Mouse (Mus musculus): ENCODE results near the gene Ets1. TPM values are rescaled to one million over a fixed set of nuclear protein-coding genes. Genes with fewer than 3 reads are reported as not detected.

The Ets1 gene
- polyA plus RNA-seq, 1 experiment from 2014 or later: 13.6 TPM

DNA sequence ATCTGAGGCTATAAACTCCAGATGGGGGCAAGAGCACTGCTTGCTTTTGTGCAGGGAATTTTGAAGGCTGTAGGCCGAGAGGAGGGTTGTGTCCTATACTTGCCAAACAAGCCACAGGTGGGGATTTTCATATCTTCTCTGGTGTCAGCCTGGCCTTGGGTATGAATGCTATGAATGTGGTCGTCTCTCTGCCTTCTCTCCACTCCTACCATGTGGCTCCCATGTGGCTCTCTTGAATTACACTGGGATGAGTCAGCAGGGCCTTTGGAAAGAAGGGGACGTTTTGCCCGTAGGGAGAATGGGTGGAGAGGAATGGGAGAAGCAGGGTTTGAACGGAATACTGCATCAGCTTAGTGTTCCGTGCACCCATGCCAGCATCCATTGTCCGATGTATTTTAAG is 78.5 kb downstream of the Ets1 start:
- H3K27ac ChIP-seq (ENCODE audit: low read depth, low read length): no peak overlapping the region
- ATAC-seq: no peak
- H3K4me3 ChIP-seq (ENCODE audit: low read depth, low read length): no peak overlapping the region
- H3K4me2 ChIP-seq (replicated peaks; ENCODE audit: low read depth): no peak overlapping the region
- H3K9me3 ChIP-seq (ENCODE audit: control insufficient read depth): no peaks in the 10 kb centered on the region
- no peak for TF ChIP-seq CTCF (IDR thresholded peaks at IDR 0.05; ENCODE audit: low read depth)
- 68% methylated on average over 7 of the region's 7 CpGs for WGBS
- H3K9ac ChIP-seq (ENCODE audit: low read depth, low read length): no peak overlapping the region
- H3K27me3 ChIP-seq (replicated peaks; ENCODE audit: control insufficient read depth, insufficient read depth, low read length): no peaks in the 10 kb centered on the region
- H3K4me1 ChIP-seq (replicated peaks; ENCODE audit: control insufficient read depth, insufficient read depth, low read length): peaks cover 1% of the 10 kb centered on the region; the same call in 1 of the 2 replicates
- no peaks in the 10 kb centered on the region for H3K36me3 ChIP-seq (ENCODE audit: control insufficient read depth, insufficient read depth)

DNA sequence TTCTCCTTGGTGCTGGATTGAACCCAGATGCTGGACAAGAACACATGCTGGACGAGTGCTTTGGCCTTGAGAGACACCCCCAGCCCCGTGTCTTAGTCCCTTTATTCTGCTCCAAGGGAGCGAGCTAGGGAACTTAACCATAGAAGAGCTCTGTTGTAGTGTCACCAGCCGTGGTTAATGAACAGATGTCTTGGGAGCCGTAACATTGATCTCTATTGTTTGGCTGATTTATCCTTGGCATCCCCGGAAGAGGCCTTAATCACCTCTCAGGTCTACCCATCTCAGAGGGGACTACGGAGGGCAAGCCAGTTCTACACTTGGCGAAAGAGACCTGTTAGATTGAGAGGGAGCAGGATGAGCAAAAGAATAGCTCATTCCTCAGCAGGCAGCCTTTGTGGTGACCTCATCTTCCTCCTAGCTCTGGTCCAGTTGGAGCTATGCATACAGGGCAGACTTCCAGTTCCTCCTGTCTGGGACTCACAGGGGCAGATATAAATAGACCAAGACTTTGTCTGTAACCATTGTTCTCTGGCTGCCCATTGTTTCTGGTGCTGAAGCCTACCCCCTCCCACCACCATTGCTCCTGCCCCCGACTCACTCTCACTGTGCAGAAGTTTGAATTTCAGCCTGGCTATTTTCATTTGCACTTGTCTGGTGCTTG is 79.9 kb downstream of the Ets1 start:
- no peak overlapping the region for H3K4me2 ChIP-seq (replicated peaks; ENCODE audit: low read depth)
- H3K36me3 ChIP-seq (ENCODE audit: control insufficient read depth, insufficient read depth): no peaks in the 10 kb centered on the region
- TF ChIP-seq CTCF (IDR thresholded peaks at IDR 0.05; ENCODE audit: low read depth): no peak
- H3K27me3 ChIP-seq (replicated peaks; ENCODE audit: control insufficient read depth, insufficient read depth, low read length): no peaks in the 10 kb centered on the region
- no peak for ATAC-seq
- no peak overlapping the region for H3K27ac ChIP-seq (ENCODE audit: low read depth, low read length)
- 50% methylated on average over 9 of the region's 9 CpGs for WGBS
- no peaks in the 10 kb centered on the region for H3K9me3 ChIP-seq (ENCODE audit: control insufficient read depth)
- H3K4me3 ChIP-seq (ENCODE audit: low read depth, low read length): no peak overlapping the region
- no peaks in the 10 kb centered on the region; the same call in 1 of the 2 replicates for H3K4me1 ChIP-seq (replicated peaks; ENCODE audit: control insufficient read depth, insufficient read depth, low read length)
- H3K9ac ChIP-seq (ENCODE audit: low read depth, low read length): no peak overlapping the region

DNA sequence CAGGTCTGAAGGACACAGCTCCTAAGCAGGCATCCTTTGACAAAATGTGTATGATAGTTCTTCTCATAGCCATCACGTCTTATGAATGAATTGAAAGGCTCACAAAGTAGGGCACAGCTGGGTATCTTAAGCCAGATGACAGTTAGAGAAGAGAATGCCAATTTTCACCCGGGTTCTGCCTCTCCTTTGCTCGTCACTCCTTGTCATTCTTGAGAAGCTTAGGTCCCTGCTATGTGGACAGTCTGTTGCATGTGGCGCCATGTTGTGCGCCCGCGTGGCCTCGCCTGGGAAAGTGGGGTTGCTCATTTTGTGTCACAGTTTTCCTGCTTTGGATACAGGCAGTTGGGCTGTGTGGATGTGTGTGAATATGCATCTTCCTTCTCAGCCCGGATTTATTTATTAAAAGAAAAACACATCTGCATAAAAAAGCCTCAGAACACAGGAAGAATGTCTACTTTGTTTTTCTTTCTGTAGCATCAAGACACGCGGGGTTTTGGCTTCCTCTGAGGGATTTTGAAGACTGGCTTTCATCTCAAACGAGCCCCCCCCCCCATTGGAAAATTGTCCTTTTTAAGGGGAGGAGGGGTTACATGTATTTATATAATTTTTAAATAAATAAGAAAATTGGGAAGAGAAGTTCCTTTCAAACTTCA is 81.4 kb downstream of the Ets1 start:
- no peak for ATAC-seq
- WGBS: 66% methylated on average over 12 of the region's 12 CpGs

DNA sequence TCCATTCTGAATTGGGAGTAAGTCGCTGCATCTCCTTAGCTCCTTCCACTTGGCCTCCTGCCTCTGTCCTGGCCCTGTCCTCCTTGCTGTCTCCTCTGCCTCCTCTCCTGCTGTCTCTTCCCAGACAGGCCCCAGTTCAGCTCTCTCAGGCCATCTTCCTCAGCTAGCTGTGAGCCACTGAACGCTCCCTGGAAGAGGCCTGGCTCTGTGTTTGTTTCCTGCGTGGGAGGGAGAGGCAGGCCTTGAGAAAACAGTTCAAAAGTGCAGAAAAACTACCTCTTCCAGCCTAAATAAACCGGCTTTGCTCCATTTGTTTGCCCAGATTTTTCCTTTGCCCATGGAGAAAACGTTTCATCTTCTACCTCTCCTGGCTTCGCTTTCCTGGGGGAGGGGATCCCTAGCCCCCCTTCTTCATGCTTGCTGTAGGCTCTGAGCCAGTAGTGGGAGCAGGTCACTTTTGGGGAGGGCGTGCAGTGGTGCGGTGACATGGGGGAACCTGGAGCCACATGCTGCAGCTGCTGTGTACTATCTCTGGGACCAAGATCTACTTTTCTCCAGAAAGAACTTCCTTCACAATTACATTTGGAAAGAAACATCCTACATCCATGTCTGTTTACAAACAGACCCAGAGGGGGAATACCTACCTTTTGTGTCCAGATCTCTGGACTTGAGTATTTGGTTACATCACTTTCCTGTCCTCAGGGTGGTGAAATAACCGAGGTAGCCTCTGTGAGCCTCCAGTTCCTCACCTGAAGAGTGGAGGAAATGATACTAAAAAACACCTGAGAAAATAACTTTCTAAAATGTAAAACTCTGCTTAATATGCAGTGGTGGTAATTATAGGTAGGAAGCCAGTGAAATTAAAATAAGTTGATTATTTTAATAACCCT is 82.2 kb downstream of the Ets1 start:
- no peaks in the 10 kb centered on the region; the same call in 1 of the 2 replicates for H3K4me1 ChIP-seq (replicated peaks; ENCODE audit: control insufficient read depth, insufficient read depth, low read length)
- no peak overlapping the region for H3K27ac ChIP-seq (ENCODE audit: low read depth, low read length)
- ATAC-seq: no peak
- H3K9ac ChIP-seq (ENCODE audit: low read depth, low read length): no peak overlapping the region
- H3K9me3 ChIP-seq (ENCODE audit: control insufficient read depth): no peaks in the 10 kb centered on the region
- H3K36me3 ChIP-seq (ENCODE audit: control insufficient read depth, insufficient read depth): no peaks in the 10 kb centered on the region
- WGBS: 45% methylated on average over 9 of the region's 9 CpGs
- H3K4me2 ChIP-seq (replicated peaks; ENCODE audit: low read depth): no peak overlapping the region
- H3K27me3 ChIP-seq (replicated peaks; ENCODE audit: control insufficient read depth, insufficient read depth, low read length): no peaks in the 10 kb centered on the region
- no peak overlapping the region for H3K4me3 ChIP-seq (ENCODE audit: low read depth, low read length)
- no peak for TF ChIP-seq CTCF (IDR thresholded peaks at IDR 0.05; ENCODE audit: low read depth)

More for the DNA sequence above, 81.4 kb downstream of the Ets1 start:
- Histone ChIP-seq H3K4me3 (ENCODE audit: low read depth, low read length) (no peak overlapping the region), H3K27me3 (replicated peaks; ENCODE audit: control insufficient read depth, insufficient read depth, low read length) (no peaks in the 10 kb centered on the region), H3K9me3 (ENCODE audit: control insufficient read depth) (no peaks in the 10 kb centered on the region), H3K27ac (ENCODE audit: low read depth, low read length) (no peak overlapping the region), H3K9ac (ENCODE audit: low read depth, low read length) (no peak overlapping the region), H3K36me3 (ENCODE audit: control insufficient read depth, insufficient read depth) (no peaks in the 10 kb centered on the region), H3K4me2 (replicated peaks; ENCODE audit: low read depth) (no peak overlapping the region), H3K4me1 (replicated peaks; ENCODE audit: control insufficient read depth, insufficient read depth, low read length) (no peaks in the 10 kb centered on the region; the same call in 1 of the 2 replicates)
- TF ChIP-seq CTCF (IDR thresholded peaks at IDR 0.05; ENCODE audit: low read depth): no peak

DNA sequence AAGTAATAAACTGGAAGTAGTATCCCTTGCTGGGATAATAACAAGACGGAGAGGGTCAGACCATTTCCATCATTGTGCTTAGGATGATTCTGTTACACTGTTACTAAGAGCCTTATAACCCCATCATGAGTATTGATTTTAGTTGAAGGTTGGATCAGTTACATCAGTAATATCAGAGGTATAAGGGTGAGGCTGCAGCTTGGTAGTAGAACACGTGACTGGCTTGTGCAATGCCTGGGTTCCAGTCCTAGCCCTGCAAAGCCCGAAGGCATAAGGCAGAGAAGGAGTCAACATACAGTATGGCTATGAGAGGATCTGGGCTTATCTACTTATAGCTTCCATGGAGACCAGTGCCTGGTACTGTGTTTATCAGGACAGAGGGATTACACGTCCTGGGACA is 82.8 kb downstream of the Ets1 start:
- 73% methylated on average over 4 of the region's 4 CpGs for WGBS
- H3K27ac ChIP-seq (ENCODE audit: low read depth, low read length): no peak overlapping the region
- no peaks in the 10 kb centered on the region; the same call in 1 of the 2 replicates for H3K4me1 ChIP-seq (replicated peaks; ENCODE audit: control insufficient read depth, insufficient read depth, low read length)
- H3K27me3 ChIP-seq (replicated peaks; ENCODE audit: control insufficient read depth, insufficient read depth, low read length): no peaks in the 10 kb centered on the region
- no peak overlapping the region for H3K9ac ChIP-seq (ENCODE audit: low read depth, low read length)
- no peak overlapping the region for H3K4me3 ChIP-seq (ENCODE audit: low read depth, low read length)
- H3K9me3 ChIP-seq (ENCODE audit: control insufficient read depth): no peaks in the 10 kb centered on the region
- H3K4me2 ChIP-seq (replicated peaks; ENCODE audit: low read depth): no peak overlapping the region
- no peak for ATAC-seq
- H3K36me3 ChIP-seq (ENCODE audit: control insufficient read depth, insufficient read depth): no peaks in the 10 kb centered on the region
- TF ChIP-seq CTCF (IDR thresholded peaks at IDR 0.05; ENCODE audit: low read depth): no peak

DNA sequence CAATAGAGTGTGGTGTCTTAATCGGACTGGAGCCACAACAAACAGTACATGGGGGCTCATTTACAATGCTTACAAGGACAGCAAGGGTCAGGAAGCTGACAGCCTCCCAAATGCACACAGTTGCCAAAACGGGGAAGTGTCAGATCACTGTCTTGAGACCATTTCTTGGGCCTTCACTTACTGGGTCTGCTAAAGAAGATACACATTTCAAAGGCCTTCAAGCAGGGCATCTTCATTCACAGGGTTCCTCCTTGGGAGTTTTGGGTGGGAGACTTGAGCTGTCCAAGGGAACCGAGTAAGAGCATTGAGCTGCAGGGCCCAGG is 83.9 kb downstream of the Ets1 start:
- Histone ChIP-seq H3K27ac (ENCODE audit: low read depth, low read length) (no peak overlapping the region), H3K9me3 (ENCODE audit: control insufficient read depth) (no peaks in the 10 kb centered on the region), H3K9ac (ENCODE audit: low read depth, low read length) (no peak overlapping the region), H3K36me3 (ENCODE audit: control insufficient read depth, insufficient read depth) (no peaks in the 10 kb centered on the region), H3K4me2 (replicated peaks; ENCODE audit: low read depth) (no peak overlapping the region), H3K4me3 (ENCODE audit: low read depth, low read length) (no peak overlapping the region), H3K27me3 (replicated peaks; ENCODE audit: control insufficient read depth, insufficient read depth, low read length) (no peaks in the 10 kb centered on the region), H3K4me1 (replicated peaks; ENCODE audit: control insufficient read depth, insufficient read depth, low read length) (no peaks in the 10 kb centered on the region; the same call in 1 of the 2 replicates)
- 54% methylated on average over 3 of the region's 3 CpGs for WGBS
- no peak for ATAC-seq
- no peak for TF ChIP-seq CTCF (IDR thresholded peaks at IDR 0.05; ENCODE audit: low read depth)
